Mouse (Mus musculus) adrenal gland, adult 18-20 months (tissue): ENCODE measurements around the gene Astn2. TPM values are rescaled to one million over a fixed set of nuclear protein-coding genes. Genes with fewer than 3 reads are reported as not detected.
"Not testable (repeated sequence)": the region's sequence is repeated elsewhere in the genome, so short reads cannot be mapped to it uniquely, and the experiment has no call there.

Experiments
- DNase-seq, 2 experiments: peaks; one replicate each; pipeline ENCODE4 v3.0.0; 2021 to 2022; ENCODE audit warnings: low spot score in 2 of 2
- total RNA-seq, 2 experiments: library from RNA; stranded (reverse); gene quantifications; 1 replicate in 1 of 2; 2 replicates in 1 of 2; pipeline ENCODE4 v1.2.3; 2021

Astn2 gene
- total RNA-seq, 2 experiments from 2014 or later = 1.3 to 1.8 TPM

DNA sequence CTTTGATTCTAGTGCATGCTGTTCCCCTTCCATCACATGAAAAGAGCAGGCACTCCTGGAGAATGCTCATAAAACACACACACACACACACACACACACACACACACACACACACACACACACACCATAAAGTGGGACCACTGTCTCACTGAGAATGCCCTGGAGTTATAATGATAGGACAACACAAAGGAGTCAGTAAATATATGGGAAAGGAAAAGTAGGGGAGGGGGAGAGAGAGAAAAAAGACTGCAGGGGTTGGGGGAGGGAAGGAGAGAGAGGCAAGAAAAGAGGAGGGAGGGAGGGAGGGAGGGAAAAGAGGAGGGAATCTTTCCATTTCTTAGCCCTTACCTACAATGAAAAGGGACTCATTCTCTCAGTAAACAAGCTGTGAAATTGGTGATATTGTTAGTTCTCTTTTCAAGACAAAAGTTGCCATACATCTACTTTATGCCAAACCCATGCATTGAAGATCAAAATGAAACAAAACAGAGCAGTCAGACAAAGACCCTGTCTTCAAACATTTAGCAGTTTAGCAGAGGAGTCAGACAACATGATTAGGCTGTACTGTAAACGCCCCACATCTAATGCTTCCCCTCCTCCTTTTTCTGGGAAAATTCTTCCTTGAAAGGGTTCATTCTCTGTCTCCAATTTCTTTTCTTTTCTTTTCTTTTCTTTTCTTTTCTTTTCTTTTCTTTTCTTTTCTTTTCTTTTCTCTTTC is 717.2 kb downstream of the Astn2 start:
- DNase-seq = no peak

DNA sequence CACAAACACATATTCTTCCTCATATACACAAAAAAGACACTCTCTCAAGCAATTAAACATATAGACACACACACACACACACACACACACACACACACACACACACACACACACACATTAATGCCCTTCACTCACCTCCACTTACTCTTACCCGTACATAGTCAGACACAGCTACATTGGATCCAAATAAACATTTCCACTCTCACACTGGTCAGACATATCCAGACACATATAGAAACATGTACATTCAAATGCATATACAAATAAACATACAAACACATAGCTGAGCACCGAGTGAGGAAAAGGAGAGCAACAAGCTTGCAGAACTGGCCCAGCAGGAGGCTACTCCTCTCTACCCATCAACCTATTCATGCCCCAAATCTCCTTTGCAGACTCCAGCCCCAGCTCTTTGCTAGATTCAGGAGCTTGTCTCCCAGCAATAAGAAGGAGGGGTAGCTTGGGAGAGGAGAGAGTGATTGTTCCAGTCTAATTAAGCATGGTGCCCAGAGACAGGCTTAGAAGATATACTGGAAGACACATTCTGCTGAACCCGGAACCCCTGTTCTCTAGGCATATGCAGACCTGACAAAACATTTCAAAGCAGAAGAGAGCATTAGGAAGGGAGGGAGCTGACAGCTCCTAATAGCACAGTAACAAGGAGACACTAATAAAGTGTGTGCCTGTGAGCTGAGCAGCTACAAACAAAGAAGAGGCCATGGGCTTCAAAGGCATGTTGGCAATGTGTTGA is 718.0 kb downstream of the Astn2 start:
- no peak for DNase-seq

DNA sequence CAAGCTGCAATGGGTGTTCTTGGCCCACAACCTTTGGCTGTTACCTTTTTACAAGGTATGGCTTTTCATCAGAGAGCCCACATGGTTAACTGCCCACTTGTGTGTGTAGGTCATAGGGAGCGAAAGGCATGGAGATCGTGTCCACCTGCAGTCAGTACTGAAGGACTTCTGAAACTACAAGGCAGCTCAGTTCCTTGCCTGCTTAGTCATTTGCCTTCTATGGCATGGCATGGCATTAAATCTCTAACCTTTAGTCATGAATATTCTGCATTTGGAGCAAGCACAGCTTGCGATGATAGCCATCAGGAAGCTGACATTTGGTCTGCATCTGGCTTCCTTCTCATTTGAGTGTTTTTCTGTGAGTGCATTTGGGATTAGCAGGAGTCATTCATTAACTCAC is 720.0 kb downstream of the Astn2 start:
- no peak for DNase-seq

DNA sequence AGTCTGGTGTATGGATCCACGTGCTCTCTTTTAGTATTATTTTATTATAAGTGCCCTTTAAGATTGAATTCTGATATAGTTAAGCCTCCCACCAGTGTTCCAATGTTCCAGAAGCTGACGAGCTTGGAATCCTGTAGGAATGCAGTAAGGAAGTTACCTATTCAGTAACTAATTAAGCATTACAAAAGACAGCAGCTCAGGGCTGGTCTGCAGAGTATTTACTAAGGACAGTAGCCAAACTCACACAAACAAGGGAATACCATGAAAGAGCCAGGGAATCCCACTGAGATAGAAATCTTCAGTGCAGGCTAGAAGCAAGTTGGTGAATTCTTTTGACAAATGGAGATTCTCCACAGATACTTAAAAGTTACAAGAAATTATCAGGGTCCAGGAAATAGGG is 724.6 kb downstream of the Astn2 start:
- not testable (repeated sequence) for DNase-seq

DNA sequence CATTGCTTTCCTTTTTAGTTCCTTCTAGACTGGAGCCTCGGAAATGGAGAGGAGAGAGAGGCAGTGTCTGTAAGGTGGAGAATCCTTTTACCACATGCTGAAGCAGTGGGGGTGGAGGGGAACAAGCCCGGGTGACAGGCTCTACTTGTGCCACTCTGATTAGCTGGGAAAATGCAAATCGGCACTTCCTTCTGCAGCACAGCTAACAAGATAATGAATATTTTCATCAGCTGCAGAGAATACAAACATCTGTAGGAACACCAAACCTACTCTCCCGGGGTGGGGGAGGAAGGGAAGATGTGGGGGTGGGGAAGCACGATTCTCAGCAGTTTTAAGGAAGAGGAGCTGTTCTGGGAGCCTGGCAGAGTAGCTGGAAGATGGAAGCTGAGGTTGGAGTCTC is 725.5 kb downstream of the Astn2 start:
- no peak for DNase-seq

DNA sequence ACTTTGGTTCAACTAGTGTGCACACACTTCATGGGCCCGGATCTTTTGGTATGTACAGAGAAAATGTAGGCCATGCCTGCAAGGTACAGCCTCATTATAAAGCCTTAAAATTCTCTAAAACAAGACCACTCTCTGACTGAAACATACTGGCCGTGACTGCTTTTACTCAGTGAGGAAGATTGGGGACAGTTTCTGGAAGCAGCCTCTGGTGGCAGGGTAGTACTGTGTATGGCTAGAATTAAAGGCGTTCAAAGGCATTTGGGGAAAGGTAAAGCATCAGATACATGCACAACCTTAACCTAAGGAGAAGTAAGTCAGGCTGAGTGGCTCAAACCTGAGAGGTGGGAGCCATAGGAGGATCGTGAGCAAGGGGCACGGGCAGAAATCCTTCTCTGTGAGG is 725.9 kb downstream of the Astn2 start:
- no peak for DNase-seq

DNA sequence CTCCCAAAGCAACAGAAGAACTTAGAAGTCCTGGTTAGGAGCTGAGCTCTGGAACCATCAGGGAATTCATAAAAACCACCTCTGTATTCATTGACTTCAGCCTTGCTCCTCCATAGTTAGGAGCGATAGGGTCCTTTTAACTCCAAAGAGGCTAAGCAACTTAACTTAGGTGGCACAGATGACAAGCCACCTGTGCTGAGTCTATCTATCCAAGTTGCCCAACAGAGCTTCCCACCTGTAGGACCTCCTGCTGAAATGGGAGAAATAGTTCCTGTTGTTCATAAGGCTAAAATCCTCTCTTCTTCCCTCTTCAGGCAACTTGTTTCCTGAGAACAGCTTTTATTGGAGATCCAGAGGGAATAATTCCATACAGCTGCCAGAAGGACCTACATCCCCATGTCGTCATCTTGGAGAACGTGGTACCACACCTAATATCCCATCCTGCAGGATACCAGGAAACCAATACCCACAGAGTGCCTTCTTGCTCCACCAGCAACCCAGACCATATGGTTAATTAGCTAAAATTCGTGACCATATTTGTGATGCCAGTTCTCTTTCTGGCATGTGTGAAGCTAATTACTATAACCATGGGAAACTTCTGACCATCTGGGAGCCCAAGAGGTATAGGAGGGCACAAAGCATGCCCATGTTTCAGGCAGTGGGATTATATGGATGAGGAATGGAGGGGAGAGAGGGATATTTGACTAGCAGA is 730.0 kb downstream of the Astn2 start:
- no peak for DNase-seq

DNA sequence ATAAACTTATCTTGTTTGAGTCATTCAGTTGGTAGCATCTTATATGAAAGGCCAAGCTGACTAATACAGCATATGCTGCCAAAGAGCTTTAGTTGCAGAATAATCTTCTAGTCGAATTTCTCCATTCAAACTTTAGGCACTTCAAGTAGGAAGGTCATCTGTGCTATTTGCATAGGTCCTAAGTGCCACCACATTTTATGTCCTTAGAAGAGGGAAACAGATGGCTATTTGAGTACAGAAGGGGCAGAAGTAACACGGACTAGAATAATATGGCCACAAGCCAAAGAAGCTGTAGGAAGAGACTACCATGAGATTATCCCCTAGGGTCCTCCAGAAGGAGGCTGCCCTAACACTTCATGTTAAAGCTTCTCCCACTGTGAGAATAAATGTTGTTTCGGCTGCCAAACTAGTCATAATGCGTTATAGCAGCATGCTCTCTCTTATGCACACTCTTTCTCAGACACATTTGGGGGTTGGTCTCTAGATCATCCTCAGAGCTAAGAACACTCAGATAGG is 730.9 kb downstream of the Astn2 start:
- DNase-seq = no peak

DNA sequence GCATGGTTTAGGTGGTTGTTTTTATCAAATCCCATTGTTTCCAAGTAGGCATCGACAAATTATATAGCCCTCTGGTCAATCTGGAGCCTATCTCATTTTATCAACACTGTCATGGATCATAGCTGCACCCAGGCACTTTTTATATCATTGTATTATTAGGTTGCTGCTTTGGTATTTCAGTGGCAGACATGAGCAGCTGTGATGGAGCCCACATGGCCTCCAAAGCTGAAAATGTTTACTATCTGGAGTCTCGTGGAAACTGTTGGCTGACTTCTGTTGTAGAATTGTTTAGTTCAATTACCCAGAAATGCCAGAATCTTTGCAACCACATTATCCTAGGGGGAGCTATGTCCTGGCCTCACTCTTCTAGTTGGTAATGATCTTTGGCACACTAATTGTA is 732.1 kb downstream of the Astn2 start:
- no peak for DNase-seq

DNA sequence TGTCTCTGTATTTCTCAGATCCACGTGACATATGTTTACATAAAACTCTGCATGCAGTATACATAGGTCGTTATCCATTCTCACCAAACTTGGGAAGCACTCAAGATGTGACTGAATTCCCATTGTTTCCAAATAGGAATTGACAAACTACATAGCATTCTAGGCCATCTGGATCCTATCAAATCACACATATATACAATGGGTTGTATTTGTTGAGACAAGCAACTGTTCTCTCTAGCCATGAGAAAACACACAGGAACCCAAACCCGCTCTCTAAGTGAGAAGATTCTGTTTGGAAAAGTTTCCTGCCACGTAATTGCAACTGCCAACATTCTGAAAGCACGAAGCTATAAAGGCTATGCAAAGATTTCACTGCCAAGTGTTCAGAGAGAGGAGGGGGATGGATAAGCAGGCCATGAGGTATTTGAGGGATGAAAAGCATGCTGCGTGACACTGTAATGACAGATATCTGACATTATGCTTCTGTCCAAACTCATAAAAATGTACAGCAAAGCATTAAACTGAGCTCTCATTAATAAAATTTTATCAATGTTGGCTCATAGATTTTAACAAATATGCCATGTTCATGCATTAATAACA is 732.7 kb downstream of the Astn2 start:
- no peak for DNase-seq

DNA sequence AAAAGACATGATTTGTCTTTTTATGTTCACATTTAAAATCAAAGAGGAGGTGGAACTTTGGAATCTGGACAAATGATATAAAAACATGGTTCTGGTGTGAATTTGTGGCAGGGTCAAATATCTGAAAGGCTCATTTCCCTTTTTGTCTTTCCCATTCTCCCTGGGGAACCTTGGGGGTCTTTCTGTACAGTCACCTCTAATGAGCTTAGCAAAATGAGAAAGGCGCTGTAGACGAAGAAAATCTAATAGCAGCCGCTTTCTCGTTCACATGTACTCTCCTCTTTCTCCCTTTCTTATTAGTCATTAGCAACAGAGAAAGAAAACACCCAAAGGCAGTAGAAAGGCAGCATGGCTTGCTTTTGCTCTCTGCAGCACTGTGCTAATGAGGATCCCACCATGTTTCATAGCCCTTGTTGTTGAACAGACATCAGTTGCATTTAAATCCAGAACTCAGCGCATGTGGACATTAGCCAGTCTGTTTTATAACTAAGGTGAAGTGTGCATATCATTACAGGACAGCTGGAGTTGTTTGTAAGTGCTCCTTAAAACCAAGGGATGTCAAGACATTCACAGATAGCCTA is 737.3 kb downstream of the Astn2 start:
- DNase-seq = no peak

DNA sequence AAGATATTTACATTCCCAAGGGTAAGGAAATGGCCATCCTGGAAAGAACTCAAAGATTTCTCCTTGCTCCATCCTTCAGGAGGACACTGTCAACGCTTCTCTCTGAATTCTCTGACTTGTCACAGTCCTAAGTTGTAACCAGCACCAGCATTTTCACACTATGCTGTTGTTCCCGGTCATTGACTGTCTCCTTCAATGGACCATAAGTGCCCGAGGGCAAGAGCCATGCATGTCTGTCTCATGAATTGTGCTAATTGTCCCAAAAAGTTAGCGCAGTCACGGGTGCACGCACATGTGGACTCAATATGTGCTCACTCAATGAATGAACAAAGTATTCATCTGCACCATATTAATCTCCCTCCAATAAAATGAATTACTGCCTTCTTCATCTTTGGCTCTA is 741.2 kb downstream of the Astn2 start:
- no peak for DNase-seq

DNA sequence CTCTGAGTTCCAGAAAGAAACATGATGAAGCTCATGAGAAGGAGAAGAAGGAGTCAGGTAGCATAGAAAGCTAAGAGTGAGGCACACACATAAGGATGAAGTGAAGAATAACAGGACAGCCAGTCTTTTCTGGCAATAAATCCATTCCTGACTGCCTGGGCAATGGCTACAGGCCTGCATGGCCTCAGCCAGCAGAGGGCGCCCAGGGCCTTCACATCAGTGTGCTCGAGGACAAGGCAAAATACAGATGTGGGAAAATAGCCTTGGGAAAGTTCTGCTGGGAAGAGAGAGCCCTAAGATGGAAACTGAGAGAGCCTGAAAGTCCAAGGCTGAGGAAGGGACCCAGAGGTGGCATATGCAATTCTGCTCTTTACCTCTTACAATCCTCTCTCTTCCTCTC is 749.7 kb downstream of the Astn2 start:
- peak; percentile 74 to 75 for DNase-seq

DNA sequence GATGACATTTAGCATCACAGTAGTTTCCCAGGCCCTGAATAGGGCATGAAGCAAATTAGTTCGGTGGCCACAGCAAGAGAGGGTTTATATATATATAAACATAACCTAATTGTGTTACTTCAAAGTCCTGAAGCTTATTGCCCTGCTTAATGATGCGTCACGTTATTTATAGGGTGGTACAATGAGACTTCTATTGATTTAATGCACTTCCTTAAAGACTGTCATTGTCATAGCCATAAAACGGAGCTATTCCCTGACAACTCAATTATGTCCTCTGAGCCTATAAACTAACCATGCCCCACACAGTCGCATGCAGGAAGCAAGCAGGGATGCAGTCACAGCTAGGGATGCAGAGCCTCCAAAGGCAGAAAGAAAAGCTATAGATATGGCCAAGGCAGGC is 761.8 kb downstream of the Astn2 start:
- no peak for DNase-seq

DNA sequence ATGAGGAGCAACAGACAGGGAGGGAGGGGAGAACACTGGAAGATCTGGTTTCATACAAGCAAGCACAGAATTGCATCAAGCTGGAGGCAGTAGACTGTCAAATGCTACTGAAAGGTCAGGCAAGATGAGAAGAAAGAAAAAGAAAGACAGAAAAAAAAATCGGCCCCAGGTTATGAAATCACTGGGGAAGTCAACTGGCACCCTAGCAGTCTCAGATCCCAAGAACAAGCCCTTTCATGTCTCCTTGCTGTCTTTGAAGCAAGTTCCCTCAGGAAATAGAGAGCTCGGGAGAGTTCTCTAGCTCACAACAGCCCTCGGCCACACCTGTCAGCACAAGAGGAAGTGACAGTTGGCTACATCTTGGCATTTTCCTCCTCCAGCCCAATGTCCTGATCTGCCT is 766.2 kb downstream of the Astn2 start:
- DNase-seq = no peak

DNA sequence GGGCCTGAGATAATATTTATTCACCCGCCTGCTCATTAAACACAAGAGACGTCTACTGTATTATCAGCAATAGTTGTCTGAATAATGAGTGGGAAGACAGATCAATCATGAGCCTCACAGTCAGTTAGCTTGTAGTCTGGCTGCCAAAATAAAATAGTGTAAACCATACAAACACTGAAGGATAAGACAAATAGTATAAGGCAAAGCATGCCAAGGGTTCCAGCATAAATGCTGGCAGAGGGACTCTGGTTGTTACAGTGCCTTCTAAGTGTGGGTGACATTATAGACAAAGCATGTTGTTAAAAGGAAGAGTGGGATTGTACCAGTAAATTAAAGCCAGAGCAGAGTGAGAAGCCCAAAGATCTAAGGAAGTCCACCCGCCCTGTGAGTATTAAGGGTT is 784.3 kb downstream of the Astn2 start:
- DNase-seq = no peak

DNA sequence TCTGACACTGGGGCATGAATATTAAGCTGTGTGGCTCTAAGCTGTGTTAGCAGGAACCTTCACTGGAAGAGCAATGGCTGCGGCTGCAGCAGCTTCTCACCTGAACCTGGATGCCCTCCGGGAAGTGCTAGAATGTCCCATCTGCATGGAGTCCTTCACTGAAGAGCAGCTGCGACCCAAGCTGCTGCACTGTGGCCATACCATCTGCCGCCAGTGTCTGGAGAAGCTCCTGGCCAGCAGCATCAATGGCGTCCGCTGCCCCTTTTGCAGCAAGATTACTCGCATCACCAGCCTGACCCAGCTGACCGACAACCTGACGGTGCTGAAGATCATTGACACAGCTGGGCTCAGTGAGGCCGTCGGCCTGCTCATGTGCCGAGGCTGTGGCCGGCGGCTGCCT is 791.3 kb downstream of the Astn2 start:
- DNase-seq = no peak

DNA sequence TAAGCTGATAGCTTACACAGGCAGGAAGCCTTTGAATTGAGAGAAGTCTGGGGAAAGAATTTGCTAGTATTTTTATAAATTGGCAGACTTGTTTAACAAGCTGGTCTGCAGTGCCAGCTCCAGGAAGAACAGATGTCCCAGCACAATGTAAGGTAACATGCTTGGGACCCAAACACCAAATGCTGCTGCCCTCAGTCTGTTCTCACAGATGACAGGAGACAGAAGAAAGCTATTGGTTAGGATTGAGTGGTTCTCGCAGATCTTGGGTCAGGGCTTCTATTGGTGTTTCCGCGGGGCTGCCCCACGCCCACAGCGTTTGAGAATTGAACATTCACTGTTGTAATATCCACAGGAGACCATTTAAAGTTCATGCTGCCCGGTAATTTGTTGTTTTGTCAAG is 793.5 kb downstream of the Astn2 start:
- DNase-seq = no peak

DNA sequence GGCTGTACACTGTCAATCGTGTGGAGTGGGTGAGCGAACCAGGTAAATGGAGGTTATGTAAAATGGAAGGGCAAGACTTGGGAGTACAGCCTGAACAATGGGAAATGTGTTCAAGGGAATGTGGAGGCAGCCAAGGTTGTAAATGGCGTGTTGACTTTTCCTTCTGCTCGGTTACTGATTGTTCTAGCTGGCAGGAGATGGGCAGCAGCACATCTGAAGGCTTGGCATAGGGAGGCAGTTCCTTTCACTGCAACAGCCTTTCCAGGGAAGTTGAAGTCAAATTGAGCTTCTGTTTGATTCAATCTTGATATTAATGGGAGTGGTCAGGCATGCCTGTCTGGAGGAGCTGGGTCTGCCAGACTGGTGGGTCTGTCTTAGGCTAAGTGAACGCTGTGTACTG is 794.1 kb downstream of the Astn2 start:
- no peak for DNase-seq

DNA sequence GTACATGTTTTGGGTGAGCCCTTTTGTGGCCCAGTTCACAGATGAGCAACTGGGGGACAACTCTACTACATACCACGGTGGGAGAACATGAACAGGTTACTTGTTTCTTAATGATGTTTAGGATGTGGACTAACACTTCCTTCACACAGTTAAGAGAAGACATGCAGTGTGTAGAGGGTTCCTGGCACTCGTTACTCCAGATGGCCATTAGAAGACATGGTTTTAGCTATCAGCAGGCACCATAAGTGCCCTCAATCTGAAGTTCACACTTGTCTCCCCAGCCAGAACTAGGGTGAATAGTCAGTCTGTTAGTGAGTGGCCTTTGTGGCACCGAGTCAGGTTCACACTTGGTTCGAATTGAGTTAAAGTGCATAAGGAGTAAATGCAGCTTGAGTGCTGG is 796.3 kb downstream of the Astn2 start:
- DNase-seq = no peak

DNA sequence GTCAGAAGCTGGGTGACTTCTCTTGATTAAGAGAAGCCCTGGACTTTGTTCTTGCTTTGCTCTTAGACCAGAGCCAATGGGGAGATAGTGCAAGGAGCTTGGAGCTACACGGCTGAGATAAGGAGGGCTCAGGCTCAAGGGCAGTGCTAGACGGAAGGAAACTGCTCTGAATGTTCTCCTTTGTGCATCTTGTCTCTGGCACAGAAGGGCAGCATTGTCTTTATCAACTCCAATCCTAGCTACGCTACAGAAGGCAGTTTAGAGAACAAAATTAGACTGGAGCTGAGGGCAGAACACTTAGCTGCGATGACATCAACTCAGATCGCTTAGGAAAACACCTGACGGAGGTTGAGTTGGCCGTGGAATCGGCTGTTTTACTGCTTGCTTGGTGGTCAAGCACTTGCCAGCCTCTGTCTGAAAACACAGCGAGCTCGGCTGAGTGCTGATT is 797.2 kb downstream of the Astn2 start:
- DNase-seq = no peak
